Mouse (Mus musculus) lung, adult 2 months (tissue): Measurements from ENCODE around the gene Hspbp1. TPM values are rescaled to one million over a fixed set of nuclear protein-coding genes. Genes with fewer than 3 reads are reported as not detected.

Source experiments
- DNase-seq: peaks from one replicate; pipeline ENCODE4 v3.0.0; 2022
- H3K4me1 ChIP-seq: fragments of 200-500 bp; 2 replicates; pipeline ENCODE4 v1.6.1; 2011; ENCODE audit warnings: low read length; ENCODE audit not compliant: control insufficient read depth, insufficient read depth
- H3K4me3 ChIP-seq: fragments of 200-500 bp; replicated peaks from 2 replicates; pipeline ENCODE3; 2011; ENCODE audit warnings: low read depth, mild to moderate bottlenecking, control low read depth, low read length; ENCODE audit errors: extremely low read depth
- CTCF ChIP-seq: fragments of 200-500 bp; IDR thresholded peaks from 2 replicates; pipeline ENCODE4 v1.5.1; 2011; ENCODE audit warnings: mild to moderate bottlenecking, low read length, control low read depth; ENCODE audit not compliant: insufficient read depth
- POLR2A ChIP-seq: fragments of 200-500 bp; IDR thresholded peaks from 2 replicates; pipeline ENCODE4 v1.6.1; 2011; ENCODE audit warnings: low read depth, mild to moderate bottlenecking, control low read depth, low read length, borderline replicate concordance; ENCODE audit errors: extremely low read depth
- WGBS: fragments of 180-500 bp; shearing (Covaris S2); methylation state at CpG from one replicate; pipeline ENCODE4 v1.1.7; 2018; 5-methylcytosine and 5-hydroxymethylcytosine counted together
- polyA plus RNA-seq: library from polyadenylated mRNA; depleted of rRNA; stranded (reverse); fragments of >200 nt; gene quantifications from 2 replicates; pipeline ENCODE4 v1.2.3, GENCODE M21; 2012

The Hspbp1 gene
- polyA plus RNA-seq, 1 experiment: 39.6 TPM

GRCm38 (mm10) chr7:4657521-4658127 is 27.2 kb downstream of the Hspbp1 start:
- peaks cover 21% of the 10 kb centered on the region for H3K4me1 ChIP-seq
- 23% methylated on average over 9 of the region's 9 CpGs for WGBS
- TF ChIP-seq POLR2A (no peak), CTCF (no peak)
- peak; percentile 42 for DNase-seq
- peak overlapping the region; percentile 86 for H3K4me3 ChIP-seq

GRCm38 (mm10) chr7:4656818-4657217 is 28.1 kb downstream of the Hspbp1 start:
- no peak for DNase-seq

DNA sequence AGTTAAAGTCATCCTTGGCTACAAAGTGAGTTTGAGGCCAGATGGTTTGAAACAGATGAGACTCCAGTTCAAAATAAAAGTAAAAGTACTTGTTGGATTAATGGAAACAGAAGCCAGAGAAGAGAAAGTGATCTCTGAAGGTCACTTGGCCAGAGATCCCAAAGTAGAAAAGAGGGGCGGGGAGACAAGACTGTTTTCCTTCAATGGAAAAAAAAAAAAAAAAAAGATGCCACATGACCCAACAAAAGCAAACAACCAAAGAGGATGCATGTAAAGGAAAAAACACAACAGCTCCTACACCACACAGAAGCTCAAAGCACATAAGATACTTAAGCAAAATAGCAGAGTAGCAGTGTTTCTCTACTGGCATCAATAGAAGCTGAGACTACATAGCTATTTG is 29.0 kb downstream of the Hspbp1 start:
- 26% methylated on average over 1 of the region's 1 CpGs for WGBS
- TF ChIP-seq CTCF (no peak), POLR2A (no peak)
- Histone ChIP-seq H3K4me3 (no peak overlapping the region), H3K4me1 (peaks cover 28% of the 10 kb centered on the region)
- DNase-seq: no peak

More at GRCm38 (mm10) chr7:4656818-4657217, 28.1 kb downstream of the Hspbp1 start:
- TF ChIP-seq CTCF (no peak), POLR2A (no peak)
- H3K4me1 ChIP-seq: peaks cover 28% of the 10 kb centered on the region
- no peak overlapping the region for H3K4me3 ChIP-seq
- whole genome bisulfite sequencing: 13% methylated on average over 1 of the region's 1 CpGs

DNA sequence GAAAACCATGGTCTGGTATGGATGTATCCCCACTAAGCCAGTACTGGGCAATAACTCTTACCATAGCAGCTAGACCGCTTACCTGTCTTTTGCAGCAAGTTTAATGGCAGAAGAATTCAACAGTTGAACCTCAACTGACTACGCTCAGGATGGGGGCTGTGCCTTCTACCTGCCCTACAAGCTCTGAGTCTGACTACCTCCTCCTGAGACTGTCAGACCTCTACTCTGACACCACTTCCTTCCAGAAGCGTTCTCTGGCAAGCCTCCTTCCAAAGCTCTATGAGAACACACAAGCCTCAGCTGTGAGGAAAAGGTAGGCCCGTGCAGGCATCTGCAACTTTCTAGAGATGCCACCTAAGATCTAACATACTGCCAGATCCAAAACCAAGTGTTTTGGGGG is 29.5 kb downstream of the Hspbp1 start:
- DNase-seq: no peak
- Histone ChIP-seq H3K4me1 (peaks cover 28% of the 10 kb centered on the region), H3K4me3 (no peak overlapping the region)
- TF ChIP-seq POLR2A (no peak), CTCF (no peak)
- 60% methylated on average over 4 of the region's 4 CpGs for WGBS

DNA sequence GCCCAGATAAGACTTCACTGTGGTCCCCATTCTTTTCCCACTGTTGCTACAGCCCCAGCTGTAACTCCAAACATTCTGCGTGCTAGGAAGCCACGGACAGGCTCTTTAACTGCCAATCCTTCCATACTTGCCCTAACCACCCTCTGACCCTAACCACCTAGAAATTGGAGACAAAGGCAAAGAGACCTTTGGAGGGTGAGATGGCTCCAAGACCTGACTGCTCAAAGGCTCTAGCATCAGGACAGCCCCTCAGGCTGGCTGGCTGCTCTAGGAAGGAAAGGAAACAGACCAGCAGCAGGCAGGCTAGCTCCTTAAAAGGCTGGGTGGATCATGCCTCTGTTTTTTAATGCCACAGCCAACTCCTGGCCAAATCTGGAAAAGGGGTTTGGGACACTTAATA is 30.6 kb downstream of the Hspbp1 start:
- TF ChIP-seq POLR2A (no peak), CTCF (no peak)
- WGBS: 58% methylated on average over 2 of the region's 2 CpGs
- Histone ChIP-seq H3K4me1 (peaks cover 28% of the 10 kb centered on the region), H3K4me3 (no peak overlapping the region)
- no peak for DNase-seq

- TF ChIP-seq CTCF: no peak
- no peak for TF ChIP-seq POLR2A
Observed at GRCm38 (mm10) chr7:4653780-4654179, 31.1 kb downstream of the Hspbp1 start.

GRCm38 (mm10) chr7:4653351-4653750 is 31.5 kb downstream of the Hspbp1 start:
- Histone ChIP-seq H3K4me3 (no peak overlapping the region), H3K4me1 (peaks cover 28% of the 10 kb centered on the region)
- DNase-seq: no peak
- 64% methylated on average over 5 of the region's 5 CpGs for WGBS
- TF ChIP-seq POLR2A: no peak
- no peak for TF ChIP-seq CTCF

More at GRCm38 (mm10) chr7:4653780-4654179, 31.1 kb downstream of the Hspbp1 start:
- Histone ChIP-seq H3K4me1 (peaks cover 28% of the 10 kb centered on the region), H3K4me3 (no peak overlapping the region)
- DNase-seq: no peak
- 44% methylated on average over 7 of the region's 7 CpGs for WGBS

DNA sequence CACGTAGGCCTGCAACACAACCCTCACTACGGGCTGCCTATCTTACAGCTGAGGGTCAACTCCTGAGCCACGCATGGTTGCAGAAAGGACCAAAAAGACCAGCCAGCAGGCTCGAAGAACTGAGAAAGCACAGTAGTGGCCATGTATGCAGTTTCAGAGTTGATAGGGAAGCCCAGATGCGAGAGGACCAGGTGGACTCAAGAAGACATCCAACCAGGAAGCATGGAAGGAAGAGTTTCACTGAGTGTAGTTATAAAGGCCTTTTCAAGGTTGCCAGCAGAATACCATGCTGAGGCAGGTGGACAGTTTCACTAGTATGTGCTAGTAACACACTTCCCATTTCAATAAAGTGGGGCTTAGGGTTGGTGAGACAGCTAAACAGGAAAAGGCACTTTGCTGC is 32.1 kb downstream of the Hspbp1 start:
- no peak for DNase-seq
- H3K4me1 ChIP-seq: peaks cover 35% of the 10 kb centered on the region
- H3K4me3 ChIP-seq: no peak overlapping the region
- TF ChIP-seq CTCF (no peak), POLR2A (no peak)
- 71% methylated on average over 5 of the region's 5 CpGs for WGBS

DNA sequence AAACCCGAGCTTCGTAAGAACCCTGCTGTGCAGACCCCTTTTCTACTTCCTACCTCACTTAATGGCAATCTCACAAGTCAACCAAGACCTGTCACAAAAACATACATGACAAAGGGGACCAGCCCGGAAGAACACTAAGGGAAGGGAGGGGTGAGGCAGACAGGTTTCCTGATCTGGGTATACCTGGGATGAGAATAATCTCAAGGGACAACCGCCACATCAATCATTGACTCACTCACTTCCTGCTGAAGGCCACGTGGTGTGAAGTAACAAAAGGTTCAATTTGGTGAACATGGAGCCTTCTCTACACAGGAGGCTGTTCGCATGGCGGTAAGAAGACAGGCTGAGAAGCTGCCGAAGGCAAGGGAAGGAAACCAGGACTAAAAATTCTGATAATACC is 33.3 kb downstream of the Hspbp1 start:
- WGBS: 42% methylated on average over 8 of the region's 8 CpGs

DNA sequence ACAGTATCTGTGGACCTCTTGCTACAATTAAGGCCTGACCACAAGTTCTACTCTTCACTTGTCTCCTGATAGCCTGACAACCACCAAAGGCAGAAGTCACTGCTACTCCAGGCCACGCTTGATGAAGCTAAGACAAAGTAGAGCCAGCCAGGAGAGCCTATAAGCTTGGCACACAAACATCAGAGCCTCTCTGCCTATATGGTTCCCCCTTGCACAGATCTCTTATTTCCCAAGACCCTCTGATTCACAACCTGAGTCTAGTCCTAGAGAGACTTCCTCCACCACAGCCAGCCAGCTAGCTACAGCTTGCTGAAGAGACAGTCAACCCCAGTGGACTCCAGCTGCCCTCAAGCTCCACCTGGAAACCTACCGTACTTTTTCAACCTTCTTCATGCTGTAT is 36.9 kb downstream of the Hspbp1 start:
- peaks cover 19% of the 10 kb centered on the region for H3K4me1 ChIP-seq
- TF ChIP-seq POLR2A (no peak), CTCF (no peak)
- 77% methylated on average over 2 of the region's 2 CpGs for WGBS
- no peak for DNase-seq
- H3K4me3 ChIP-seq: no peak overlapping the region

More for the DNA sequence above, 33.3 kb downstream of the Hspbp1 start:
- no peak for DNase-seq
- Histone ChIP-seq H3K4me3 (no peak overlapping the region), H3K4me1 (peaks cover 36% of the 10 kb centered on the region)
- no peak for TF ChIP-seq POLR2A
- no peak for TF ChIP-seq CTCF
